ENCODE assay signal across 18 mouse cellular contexts in genomic region chr11:64752816-64753215, GRCm38 (mm10).
DNase-seq lines count a peak whose midpoint lies in the region; ATAC-seq and TF ChIP-seq lines count a peak whose summit lies in the region.
"Had no signal": no experiment of that assay in that cellular context is flagged by ENCODE, and none has a peak within 500 bp of the region (broad histone marks: within the 10 kb centered on the region; RNA-seq: fewer than 3 reads in every experiment).

No protein-coding gene starts in this region.

- no peaks in the 10 kb centered on the region for H3K9me3 ChIP-seq in midbrain, embryonic 14.5 days (ENCODE audit: control insufficient read depth, low read length)
- no peaks in the 10 kb centered on the region for H3K9me3 ChIP-seq in midbrain, embryonic 11.5 days (ENCODE audit: control insufficient read depth, low read length)
- H3K9me3 ChIP-seq in liver, embryonic 11.5 days (ENCODE audit: control insufficient read depth, low read length) = no peaks in the 10 kb centered on the region
- H3K9me3 ChIP-seq: embryonic facial prominence, embryonic 13.5 days; forebrain, embryonic 10.5 days; neural tube, embryonic 15.5 days had no signal

- TF ChIP-seq POLR2A in heart, adult 2 months (IDR thresholded peaks at IDR 0.05; ENCODE audit: insufficient read depth, low read depth, low read length) = no peak

- no peak overlapping the region for H3K9ac ChIP-seq in heart, adult 2 months (ENCODE audit: low read depth, low read length)
- no peak overlapping the region for H3K9ac ChIP-seq in midbrain, embryonic 14.5 days (replicated peaks; ENCODE audit: low read length)
- no peak overlapping the region for H3K9ac ChIP-seq in midbrain, embryonic 11.5 days (ENCODE audit: low read length)
- no peak overlapping the region for H3K9ac ChIP-seq in liver, embryonic 11.5 days (ENCODE audit: low read depth, low read length)
- H3K9ac ChIP-seq: embryonic facial prominence, embryonic 13.5 days; lung, embryonic 14.5 days; neural tube, embryonic 15.5 days had no signal

- no peaks in the 10 kb centered on the region for H3K79me2 ChIP-seq in heart, adult 2 months (replicated peaks; ENCODE audit: control insufficient read depth, insufficient read depth, low read length)

- no peak for TF ChIP-seq CTCF in heart, adult 2 months (IDR thresholded peaks at IDR 0.05)

- no peak for ATAC-seq in cerebellum, adult (ENCODE audit: insufficient number of reproducible peaks, low FRiP score, low TSS enrichment)
- ATAC-seq in midbrain, embryonic 14.5 days (ENCODE audit: low FRiP score, low TSS enrichment) = no peak
- no peak for ATAC-seq in midbrain, embryonic 11.5 days (ENCODE audit: low FRiP score)
- no peak for ATAC-seq in liver, embryonic 11.5 days (replicated peaks; ENCODE audit: low FRiP score)
- ATAC-seq: inflammation-experienced regulatory T-cells, adult 6 months; Patski had no signal

- no peaks in the 10 kb centered on the region for H3K27me3 ChIP-seq in heart, adult 2 months (ENCODE audit: control insufficient read depth, insufficient read depth, low read length)
- H3K27me3 ChIP-seq in midbrain, embryonic 14.5 days (ENCODE audit: control insufficient read depth, insufficient read depth, low read length) = no peaks in the 10 kb centered on the region
- no peaks in the 10 kb centered on the region for H3K27me3 ChIP-seq in midbrain, embryonic 11.5 days (ENCODE audit: control insufficient read depth, insufficient read depth, low read length)
- H3K27me3 ChIP-seq in liver, embryonic 11.5 days (replicated peaks; ENCODE audit: control insufficient read depth, insufficient read depth, low read length) = no peaks in the 10 kb centered on the region
- H3K27me3 ChIP-seq: embryonic facial prominence, embryonic 13.5 days; neural tube, embryonic 15.5 days; Patski had no signal

- 68% methylated on average over 7 of the region's 7 CpGs for WGBS in heart, adult 2 months
- 15% methylated on average over 7 of the region's 7 CpGs for WGBS in midbrain, embryonic 14.5 days
- WGBS in midbrain, embryonic 11.5 days = 39% methylated on average over 7 of the region's 7 CpGs
- 73% methylated on average over 7 of the region's 7 CpGs for WGBS in liver, embryonic 11.5 days

- intact Hi-C loops in heart, postnatal 10 days (cut with DNase I) = loop anchor here (10.0 kb wide), 1 partner anchor 142 kb away; no protein-coding TSS in a partner anchor
- intact Hi-C loops in heart, adult 2 months (cut with DNase I) = no loop called here
- intact Hi-C loops in left cerebral cortex, postnatal 25 days (cut with DNase I) = loop anchor here (10.0 kb wide), 1 partner anchor 142 kb away; no protein-coding TSS in a partner anchor

- H3K4me3 ChIP-seq in heart, adult 2 months = no peak overlapping the region
- no peak overlapping the region for H3K4me3 ChIP-seq in midbrain, embryonic 14.5 days (replicated peaks; ENCODE audit: low read depth, low read length)
- H3K4me3 ChIP-seq in midbrain, embryonic 11.5 days (ENCODE audit: low read depth, low read length) = no peak overlapping the region
- no peak overlapping the region for H3K4me3 ChIP-seq in liver, embryonic 11.5 days (ENCODE audit: low read depth, low read length)
- H3K4me3 ChIP-seq: embryonic facial prominence, embryonic 13.5 days; forebrain, embryonic 10.5 days; neural tube, embryonic 15.5 days had no signal

- no peak overlapping the region for H3K27ac ChIP-seq in heart, adult 2 months
- no peak overlapping the region for H3K27ac ChIP-seq in midbrain, embryonic 14.5 days (replicated peaks; ENCODE audit: low read depth, low read length)
- no peak overlapping the region for H3K27ac ChIP-seq in midbrain, embryonic 11.5 days (ENCODE audit: low read depth, low read length)
- H3K27ac ChIP-seq in liver, embryonic 11.5 days (ENCODE audit: low read depth, low read length) = no peak overlapping the region
- H3K27ac ChIP-seq: embryonic facial prominence, embryonic 13.5 days; forebrain, embryonic 10.5 days; macrophage; neural tube, embryonic 15.5 days; stomach, postnatal 0 days had no signal

- no peaks in the 10 kb centered on the region for H3K36me3 ChIP-seq in heart, adult 2 months (ENCODE audit: control insufficient read depth, insufficient read depth, low read length)
- H3K36me3 ChIP-seq in midbrain, embryonic 14.5 days (ENCODE audit: control insufficient read depth, insufficient read depth, low read length) = no peaks in the 10 kb centered on the region
- H3K36me3 ChIP-seq in midbrain, embryonic 11.5 days (ENCODE audit: control insufficient read depth, insufficient read depth, low read length) = no peaks in the 10 kb centered on the region
- H3K36me3 ChIP-seq in liver, embryonic 11.5 days (ENCODE audit: control insufficient read depth, insufficient read depth, low read length) = no peaks in the 10 kb centered on the region
- H3K36me3 ChIP-seq: embryonic facial prominence, embryonic 13.5 days; forebrain, embryonic 10.5 days; neural tube, embryonic 15.5 days had no signal

- H3K4me1 ChIP-seq in heart, adult 2 months (ENCODE audit: control insufficient read depth, insufficient read depth, low read length) = no peaks in the 10 kb centered on the region
- H3K4me1 ChIP-seq in midbrain, embryonic 14.5 days (ENCODE audit: control insufficient read depth, insufficient read depth, low read length) = 0 out of 2 replicates have a peak, but pooled peaks cover 3% of the 10 kb centered on the region
- H3K4me1 ChIP-seq in midbrain, embryonic 11.5 days (ENCODE audit: control insufficient read depth, insufficient read depth, low read length) = peaks cover 11% of the 10 kb centered on the region; the same call in 1 of the 2 replicates
- no peaks in the 10 kb centered on the region for H3K4me1 ChIP-seq in liver, embryonic 11.5 days (replicated peaks; ENCODE audit: control insufficient read depth, insufficient read depth, low read length)
- H3K4me1 ChIP-seq: neural tube, embryonic 15.5 days had no signal

- DNase-seq in cerebellum, postnatal 10 days = peak; percentile 13 to 45
- peak; percentile 15 to 18 for DNase-seq in heart, postnatal 10 days
- DNase-seq in heart, adult 2 months = no peak
- DNase-seq in midbrain, embryonic 14.5 days = peak; percentile 38
- DNase-seq in midbrain, embryonic 11.5 days (ENCODE audit: low spot score, missing footprints) = no peak
- DNase-seq in left cerebral cortex, postnatal 25 days (ENCODE audit: low spot score in 2 of 2) = peak; percentile 6 to 39
- no peak for DNase-seq in liver, embryonic 11.5 days (ENCODE audit: low spot score)
- DNase-seq: gastrocnemius, postnatal 14 days; heart, postnatal 14 days; lung, embryonic 14.5 days had no signal

- no peak overlapping the region for H3K4me2 ChIP-seq in midbrain, embryonic 14.5 days (ENCODE audit: low read length)
- H3K4me2 ChIP-seq in midbrain, embryonic 11.5 days = no peak overlapping the region
- no peak overlapping the region for H3K4me2 ChIP-seq in liver, embryonic 11.5 days
- H3K4me2 ChIP-seq: embryonic facial prominence, embryonic 13.5 days; lung, embryonic 14.5 days; neural tube, embryonic 15.5 days had no signal

- no peak for TF ChIP-seq EP300 in heart, adult 2 months (IDR thresholded peaks at IDR 0.05; ENCODE audit: insufficient read depth, low read depth, low read length)

Comparison
In these comparisons a context has a peak if more than half of its experiments do, and no peak if none do; other contexts are left out.
1. DNase-seq: peak in cerebellum, postnatal 10 days (2 of 2), heart, postnatal 10 days (2 of 2), midbrain, embryonic 14.5 days (single experiment) and left cerebral cortex, postnatal 25 days (2 of 2); none in heart, adult 2 months (0 of 2), midbrain, embryonic 11.5 days (single experiment) and liver, embryonic 11.5 days (single experiment).